Mouse (Mus musculus): Measurements from ENCODE around the gene Atxn2. TPM values are rescaled to one million over a fixed set of nuclear protein-coding genes. Genes with fewer than 3 reads are reported as not detected.
"Not testable (repeated sequence)": the region's sequence is repeated elsewhere in the genome, so short reads cannot be mapped to it uniquely, and the experiment has no call there.

The Atxn2 gene
- polyA plus RNA-seq, 1 experiment from 2014 or later, result 70.5 TPM

- Histone ChIP-seq H3K9me3 (no peaks in the 10 kb centered on the region), H3K36me3 (no peaks in the 10 kb centered on the region), H3K4me2 (peak overlapping the region; percentile 85), H3K4me1 (peaks cover 56% of the 10 kb centered on the region), H3K9ac (peak overlapping the region; percentile 16; the same call in 1 of the 2 replicates), H3K27me3 (replicated peaks) (peaks cover 5% of the 10 kb centered on the region), H3K27ac (peak overlapping the region; percentile 92), H3K4me3 (replicated peaks) (peak overlapping the region; percentile 61)
- WGBS, result 3% methylated on average over 46 of the region's 46 CpGs
- no peak for ATAC-seq (ENCODE audit: insufficient read depth, low FRiP score, low read depth)
Measured at GRCm38 (mm10) chr5:121838341-121839127, 127.4 kb downstream of the Atxn2 start.

GRCm38 (mm10) chr5:121839128-121839473 is 128.0 kb downstream of the Atxn2 start:
- WGBS, result 32% methylated on average over 7 of the region's 7 CpGs
- Histone ChIP-seq H3K36me3 (no peaks in the 10 kb centered on the region), H3K4me3 (replicated peaks) (peak overlapping the region; percentile 61), H3K27ac (peak overlapping the region; percentile 92), H3K9me3 (no peaks in the 10 kb centered on the region), H3K9ac (no peak overlapping the region), H3K4me1 (peaks cover 56% of the 10 kb centered on the region), H3K27me3 (replicated peaks) (peaks cover 11% of the 10 kb centered on the region), H3K4me2 (peak overlapping the region; percentile 85)
- no peak for ATAC-seq (ENCODE audit: insufficient read depth, low FRiP score, low read depth)

- WGBS, result 88% methylated on average over 9 of the region's 9 CpGs
- peaks cover 13% of the 10 kb centered on the region for H3K27me3 ChIP-seq (replicated peaks)
- H3K4me3 ChIP-seq (replicated peaks), result no peak overlapping the region
- no peak for ATAC-seq (ENCODE audit: insufficient read depth, low FRiP score, low read depth)
- H3K4me2 ChIP-seq, result no peak overlapping the region
- H3K9ac ChIP-seq, result no peak overlapping the region
- H3K4me1 ChIP-seq, result peaks cover 37% of the 10 kb centered on the region
- H3K36me3 ChIP-seq, result no peaks in the 10 kb centered on the region
- peak overlapping the region; percentile 4; the same call in 1 of the 2 replicates for H3K27ac ChIP-seq
- H3K9me3 ChIP-seq, result no peaks in the 10 kb centered on the region
Measured at GRCm38 (mm10) chr5:121841516-121841915, 130.4 kb downstream of the Atxn2 start.

- Histone ChIP-seq H3K27me3 (replicated peaks) (peaks cover 13% of the 10 kb centered on the region), H3K4me1 (peaks cover 37% of the 10 kb centered on the region), H3K4me2 (peak overlapping the region; percentile 86), H3K27ac (peak overlapping the region; percentile 4), H3K9me3 (no peaks in the 10 kb centered on the region), H3K4me3 (replicated peaks) (no peak overlapping the region), H3K36me3 (no peaks in the 10 kb centered on the region), H3K9ac (no peak overlapping the region)
- WGBS, result 44% methylated on average over 10 of the region's 10 CpGs
- no peak for ATAC-seq (ENCODE audit: insufficient read depth, low FRiP score, low read depth)
Measured at GRCm38 (mm10) chr5:121841973-121842372, 130.8 kb downstream of the Atxn2 start.

GRCm38 (mm10) chr5:121842665-121843118 is 131.6 kb downstream of the Atxn2 start:
- peak overlapping the region; percentile 50 for H3K4me3 ChIP-seq (replicated peaks)
- H3K9ac ChIP-seq, result 0 out of 2 replicates have a peak overlapping the region, but pooled peaks have one; percentile 23
- peak overlapping the region; percentile 4 for H3K27ac ChIP-seq
- H3K36me3 ChIP-seq, result no peaks in the 10 kb centered on the region
- 1% methylated on average over 33 of the region's 33 CpGs for WGBS
- H3K27me3 ChIP-seq (replicated peaks), result peaks cover 13% of the 10 kb centered on the region
- peaks cover 32% of the 10 kb centered on the region for H3K4me1 ChIP-seq
- H3K4me2 ChIP-seq, result peak overlapping the region; percentile 86
- H3K9me3 ChIP-seq, result no peaks in the 10 kb centered on the region
- ATAC-seq (ENCODE audit: insufficient read depth, low FRiP score, low read depth), result peak; percentile 44; the same call in 1 of the 2 replicates

- H3K9ac ChIP-seq, result no peak overlapping the region
- ATAC-seq (ENCODE audit: insufficient read depth, low FRiP score, low read depth), result no peak
- peak overlapping the region; percentile 50 for H3K4me3 ChIP-seq (replicated peaks)
- no peaks in the 10 kb centered on the region for H3K36me3 ChIP-seq
- H3K9me3 ChIP-seq, result no peaks in the 10 kb centered on the region
- WGBS, result 16% methylated on average over 17 of the region's 17 CpGs
- peak overlapping the region; percentile 86 for H3K4me2 ChIP-seq
- no peak overlapping the region; the same call in 1 of the 2 replicates for H3K27ac ChIP-seq
- peaks cover 13% of the 10 kb centered on the region for H3K27me3 ChIP-seq (replicated peaks)
- H3K4me1 ChIP-seq, result peaks cover 27% of the 10 kb centered on the region
Measured at GRCm38 (mm10) chr5:121843138-121843905, 132.2 kb downstream of the Atxn2 start.

GRCm38 (mm10) chr5:121845361-121845760 is 134.2 kb downstream of the Atxn2 start:
- 35% methylated on average over 4 of the region's 4 CpGs for WGBS
- Histone ChIP-seq H3K27ac (no peak overlapping the region), H3K36me3 (no peaks in the 10 kb centered on the region), H3K9me3 (no peaks in the 10 kb centered on the region), H3K4me2 (no peak overlapping the region), H3K9ac (no peak overlapping the region), H3K4me3 (replicated peaks) (no peak overlapping the region), H3K27me3 (replicated peaks) (peaks cover 13% of the 10 kb centered on the region), H3K4me1 (peaks cover 24% of the 10 kb centered on the region)
- no peak for ATAC-seq (ENCODE audit: insufficient read depth, low FRiP score, low read depth)

- Histone ChIP-seq H3K4me1 (peaks cover 30% of the 10 kb centered on the region), H3K27me3 (replicated peaks) (peaks cover 13% of the 10 kb centered on the region), H3K4me2 (no peak overlapping the region), H3K9me3 (no peaks in the 10 kb centered on the region), H3K27ac (no peak overlapping the region), H3K36me3 (no peaks in the 10 kb centered on the region), H3K9ac (no peak overlapping the region), H3K4me3 (replicated peaks) (no peak overlapping the region)
- ATAC-seq (ENCODE audit: insufficient read depth, low FRiP score, low read depth), result no peak
- WGBS, result 66% methylated on average over 11 of the region's 11 CpGs
Measured at GRCm38 (mm10) chr5:121846322-121846721, 135.2 kb downstream of the Atxn2 start.

- Histone ChIP-seq H3K4me1 (peaks cover 28% of the 10 kb centered on the region), H3K27me3 (replicated peaks) (peaks cover 13% of the 10 kb centered on the region)
- not testable (repeated sequence) for ATAC-seq (ENCODE audit: insufficient read depth, low FRiP score, low read depth); H3K27ac ChIP-seq; H3K4me2 ChIP-seq; H3K9me3 ChIP-seq; H3K36me3 ChIP-seq; H3K4me3 ChIP-seq (replicated peaks); H3K9ac ChIP-seq
- 80% methylated on average over 3 of the region's 3 CpGs for WGBS
Measured at GRCm38 (mm10) chr5:121847269-121847668, 136.1 kb downstream of the Atxn2 start.

GRCm38 (mm10) chr5:121848035-121848519 is 136.9 kb downstream of the Atxn2 start:
- Histone ChIP-seq H3K4me2 (peak overlapping the region; percentile 90), H3K9ac (peak overlapping the region; percentile 46; the same call in 1 of the 2 replicates), H3K36me3 (peaks cover 12% of the 10 kb centered on the region), H3K9me3 (no peaks in the 10 kb centered on the region), H3K27ac (peak overlapping the region; percentile 88), H3K4me1 (peaks cover 22% of the 10 kb centered on the region), H3K27me3 (replicated peaks) (peaks cover 13% of the 10 kb centered on the region), H3K4me3 (replicated peaks) (peak overlapping the region; percentile 92)
- WGBS, result under 1% methylated on average over 17 of the region's 17 CpGs
- peak; percentile 42 for ATAC-seq (ENCODE audit: insufficient read depth, low FRiP score, low read depth)

- Histone ChIP-seq H3K9me3 (no peaks in the 10 kb centered on the region), H3K4me1 (peaks cover 21% of the 10 kb centered on the region), H3K9ac (peak within 1 kb of the TSS; percentile 81), H3K4me3 (replicated peaks) (peak within 1 kb of the TSS; percentile 92), H3K27me3 (replicated peaks) (peaks cover 6% of the 10 kb centered on the region), H3K27ac (peak within 1 kb of the TSS; percentile 88), H3K4me2 (peak within 1 kb of the TSS; percentile 90), H3K36me3 (peaks cover 18% of the 10 kb centered on the region)
- peak; percentile 84 for ATAC-seq (ENCODE audit: insufficient read depth, low FRiP score, low read depth)
- 0% methylated on average over 39 of the region's 42 CpGs for WGBS
Measured at GRCm38 (mm10) chr5:121848743-121849142, 137.6 kb downstream of the Atxn2 start, which contains the start of gene Pheta1. Pheta1 (plus strand) TSS chr5:121848984.

Data from stomach, embryonic 15.5 days (tissue).